Mouse (Mus musculus) heart, embryonic 16.5 days (tissue): ENCODE results near the gene Metrn. TPM values are rescaled to one million over a fixed set of nuclear protein-coding genes. Genes with fewer than 3 reads are reported as not detected.

Experiments used
- ATAC-seq: fragments of 200-750 bp; cut with Nextera tagmentation; replicated peaks from 2 replicates; pipeline ENCODE4 v1.8.0; 2017; ENCODE audit warnings: moderate number of reproducible peaks; ENCODE audit not compliant: insufficient read depth, low FRiP score; ENCODE audit errors: extremely low read depth
- H3K27ac ChIP-seq: fragments of 300-500 bp; sonication (generic); 2 replicates; pipeline ENCODE4 v1.5.1; 2014; ENCODE audit warnings: mild to moderate bottlenecking, low read length, control low read depth, moderate library complexity
- H3K27me3 ChIP-seq: fragments of 300-500 bp; sonication (generic); 2 replicates; pipeline ENCODE4 v1.6.1; 2014; ENCODE audit warnings: low read length, mixed read lengths; ENCODE audit not compliant: control insufficient read depth, insufficient read depth
- H3K36me3 ChIP-seq: fragments of 300-500 bp; sonication (generic); 2 replicates; pipeline ENCODE4 v1.6.1; 2014; ENCODE audit not compliant: control insufficient read depth, insufficient read depth
- H3K4me1 ChIP-seq: fragments of 300-500 bp; sonication (generic); 2 replicates; pipeline ENCODE4 v1.6.1; 2014; ENCODE audit warnings: low read length, mixed read lengths; ENCODE audit not compliant: control insufficient read depth, insufficient read depth
- H3K4me2 ChIP-seq: fragments of 300-500 bp; sonication (generic); 2 replicates; pipeline ENCODE4 v1.6.1; 2014; ENCODE audit warnings: low read depth, mild to moderate bottlenecking, control low read depth, low read length
- H3K4me3 ChIP-seq: fragments of 300-500 bp; sonication (generic); 2 replicates; pipeline ENCODE4 v1.5.1; 2014; ENCODE audit warnings: mild to moderate bottlenecking, control low read depth, low read length
- H3K9ac ChIP-seq: fragments of 300-500 bp; sonication (generic); 2 replicates; pipeline ENCODE4 v1.6.1; 2014; ENCODE audit warnings: low read length, control low read depth
- H3K9me3 ChIP-seq: fragments of 300-500 bp; sonication (generic); replicated peaks from 2 replicates; pipeline ENCODE4 v1.6.1; 2016; ENCODE audit warnings: low read length; ENCODE audit not compliant: control insufficient read depth
- WGBS: fragments of 180-500 bp; shearing (Covaris S2); extraction: QIAGEN DNeasy Blood & Tissue Kit; methylation state at CpG from one replicate; pipeline ENCODE4 v1.1.7; 2014; 5-methylcytosine and 5-hydroxymethylcytosine counted together
- polyA plus RNA-seq: library from polyadenylated mRNA; unstranded; fragments of >200 nt; fragmentation: Nextera tagmentation; extraction: Ambion mirVana; gene quantifications from 2 replicates; pipeline ENCODE4 v1.2.1, GENCODE M21; 2015

The Metrn gene
- polyA plus RNA-seq, 1 experiment from 2014 or later: 25.6 TPM

DNA sequence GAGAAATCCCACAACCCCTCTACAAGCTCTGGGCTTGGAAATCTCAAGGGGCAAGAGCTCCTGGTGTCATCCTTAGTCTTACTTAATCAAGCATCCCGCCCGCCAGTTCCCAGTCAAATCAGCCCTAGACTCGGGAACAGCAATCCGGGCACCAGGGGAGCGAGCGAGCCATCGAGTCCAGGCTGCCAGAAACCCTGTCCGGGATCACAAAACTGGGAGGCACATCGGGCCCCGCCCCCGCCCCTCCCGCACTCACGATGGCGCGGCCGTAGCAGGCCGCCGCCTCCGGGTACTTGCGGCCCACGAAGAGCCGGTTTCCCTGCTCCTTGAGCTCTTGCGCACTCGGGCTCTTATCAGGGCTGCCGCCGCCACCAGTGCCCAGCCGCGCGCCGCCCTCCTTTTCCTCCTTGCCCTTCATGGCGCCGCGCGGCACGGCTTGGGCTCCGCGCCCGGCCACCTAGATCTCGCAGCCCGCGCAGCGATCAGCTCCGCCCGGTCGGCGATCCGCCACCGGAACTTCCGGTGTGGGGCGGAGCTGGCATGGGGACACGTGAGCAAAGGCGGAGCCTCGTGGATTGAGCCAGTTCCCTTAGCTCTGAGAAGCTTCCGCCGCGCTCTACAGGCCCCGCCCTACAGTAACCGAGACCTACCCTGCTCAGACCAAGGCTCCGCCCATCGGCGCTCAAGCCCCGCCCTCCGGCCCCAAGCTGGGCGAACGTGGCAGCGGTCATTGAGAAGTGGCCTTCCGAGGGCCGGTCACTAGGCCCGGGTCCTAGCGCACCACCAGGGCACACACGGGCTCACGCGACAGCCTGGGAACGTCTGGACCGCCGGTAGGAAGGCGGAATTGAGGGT is 35.7 kb upstream of the Metrn start:
- H3K9me3 ChIP-seq: no peaks in the 10 kb centered on the region
- H3K4me2 ChIP-seq: peak overlapping the region; percentile 98
- peaks cover 19% of the 10 kb centered on the region for H3K36me3 ChIP-seq
- H3K9ac ChIP-seq: peak overlapping the region; percentile 97
- H3K4me3 ChIP-seq: peak overlapping the region; percentile 90
- no peaks in the 10 kb centered on the region for H3K27me3 ChIP-seq
- H3K4me1 ChIP-seq: peaks cover 70% of the 10 kb centered on the region
- H3K27ac ChIP-seq: peak overlapping the region; percentile 99
- ATAC-seq: peak; percentile 91
- WGBS: under 1% methylated on average over 77 of the region's 77 CpGs

GRCm38 (mm10) chr17:25831451-25832281 is 34.7 kb upstream of the Metrn start:
- Histone ChIP-seq H3K9ac (peak overlapping the region; percentile 97), H3K27ac (peak overlapping the region; percentile 99), H3K36me3 (peaks cover 26% of the 10 kb centered on the region), H3K4me1 (peaks cover 64% of the 10 kb centered on the region), H3K9me3 (no peaks in the 10 kb centered on the region), H3K27me3 (no peaks in the 10 kb centered on the region), H3K4me3 (peak overlapping the region; percentile 90), H3K4me2 (peak overlapping the region; percentile 98)
- no peak for ATAC-seq
- 47% methylated on average over 21 of the region's 21 CpGs for WGBS

- H3K27me3 ChIP-seq: no peaks in the 10 kb centered on the region
- no peak overlapping the region; the same call in 1 of the 2 replicates for H3K4me2 ChIP-seq
- H3K4me3 ChIP-seq: no peak overlapping the region
- H3K9me3 ChIP-seq: no peaks in the 10 kb centered on the region
- 87% methylated on average over 14 of the region's 14 CpGs for WGBS
- H3K36me3 ChIP-seq: peaks cover 33% of the 10 kb centered on the region
- no peak for ATAC-seq
- H3K4me1 ChIP-seq: peaks cover 56% of the 10 kb centered on the region
- no peak overlapping the region for H3K27ac ChIP-seq
- H3K9ac ChIP-seq: no peak overlapping the region
Observed at GRCm38 (mm10) chr17:25830806-25831431, 34.0 kb upstream of the Metrn start.

DNA sequence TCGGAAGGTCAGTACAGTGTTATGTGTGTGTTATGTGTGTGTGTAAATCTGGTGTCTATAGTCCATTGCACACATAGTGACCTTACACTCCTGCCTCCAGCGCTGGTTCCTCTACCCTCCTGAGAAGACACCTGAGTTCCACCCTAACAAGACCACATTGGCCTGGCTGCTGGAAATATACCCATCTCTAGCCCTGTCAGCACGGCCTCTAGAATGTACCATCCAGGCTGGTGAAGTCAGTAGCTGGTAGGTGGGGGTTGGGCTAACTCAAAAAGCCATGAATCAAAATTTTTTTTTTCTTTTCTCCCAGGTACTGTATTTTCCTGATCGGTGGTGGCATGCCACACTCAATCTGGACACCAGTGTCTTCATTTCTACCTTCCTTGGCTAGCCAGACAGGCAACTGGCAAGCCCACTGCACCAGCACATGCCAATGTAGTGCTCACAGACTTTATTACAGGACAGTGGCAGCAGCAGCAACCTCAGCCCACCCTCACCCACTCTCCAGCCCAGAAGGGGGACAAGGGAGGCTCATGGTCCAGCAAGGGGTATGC is 33.3 kb upstream of the Metrn start:
- 80% methylated on average over 4 of the region's 4 CpGs for WGBS
- no peak overlapping the region for H3K27ac ChIP-seq
- H3K27me3 ChIP-seq: no peaks in the 10 kb centered on the region
- H3K36me3 ChIP-seq: peaks cover 36% of the 10 kb centered on the region
- peaks cover 50% of the 10 kb centered on the region for H3K4me1 ChIP-seq
- H3K9ac ChIP-seq: no peak overlapping the region
- H3K4me2 ChIP-seq: no peak overlapping the region
- H3K4me3 ChIP-seq: no peak overlapping the region; the same call in 1 of the 2 replicates
- no peaks in the 10 kb centered on the region for H3K9me3 ChIP-seq
- ATAC-seq: no peak

DNA sequence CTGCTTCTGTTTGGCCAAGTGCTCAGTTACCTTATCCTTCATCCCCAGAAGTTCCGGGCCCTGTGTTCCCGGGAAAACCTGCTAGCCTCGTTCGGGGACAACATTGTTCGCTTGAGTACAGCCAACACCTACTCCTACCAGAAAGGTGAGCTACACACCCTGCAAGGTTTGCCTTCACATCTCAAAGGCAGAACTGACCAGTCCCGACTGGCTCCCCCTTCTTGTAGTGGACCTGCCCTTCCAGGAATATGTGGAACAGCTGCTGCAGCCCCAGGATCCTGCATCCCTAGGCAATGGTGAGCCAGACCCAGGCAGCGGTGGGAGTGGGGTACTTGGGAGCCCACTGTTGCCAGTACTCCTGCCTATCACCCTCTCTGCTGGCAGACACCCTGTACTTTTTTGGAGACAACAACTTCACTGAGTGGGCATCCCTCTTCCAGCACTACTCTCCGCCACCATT is 32.7 kb upstream of the Metrn start:
- H3K4me2 ChIP-seq: peak overlapping the region; percentile 77
- H3K9ac ChIP-seq: peak overlapping the region; percentile 89
- no peaks in the 10 kb centered on the region for H3K9me3 ChIP-seq
- no peak for ATAC-seq
- peaks cover 48% of the 10 kb centered on the region for H3K4me1 ChIP-seq
- peaks cover 36% of the 10 kb centered on the region for H3K36me3 ChIP-seq
- H3K4me3 ChIP-seq: peak overlapping the region; percentile 68
- WGBS: 31% methylated on average over 8 of the region's 8 CpGs
- no peaks in the 10 kb centered on the region for H3K27me3 ChIP-seq
- H3K27ac ChIP-seq: peak overlapping the region; percentile 87

GRCm38 (mm10) chr17:25828712-25829557 is 32.0 kb upstream of the Metrn start, which contains the start of gene Jmjd8:
Gene Jmjd8, plus strand, starts transcription at chr17:25828867.
- Histone ChIP-seq H3K27me3 (no peaks in the 10 kb centered on the region), H3K9me3 (no peaks in the 10 kb centered on the region), H3K9ac (peak within 1 kb of the TSS; percentile 89), H3K27ac (peak within 1 kb of the TSS; percentile 87), H3K36me3 (peaks cover 36% of the 10 kb centered on the region), H3K4me2 (peak within 1 kb of the TSS; percentile 77), H3K4me1 (peaks cover 48% of the 10 kb centered on the region), H3K4me3 (peak within 1 kb of the TSS; percentile 68)
- ATAC-seq: no peak
- WGBS: under 1% methylated on average over 32 of the region's 32 CpGs

DNA sequence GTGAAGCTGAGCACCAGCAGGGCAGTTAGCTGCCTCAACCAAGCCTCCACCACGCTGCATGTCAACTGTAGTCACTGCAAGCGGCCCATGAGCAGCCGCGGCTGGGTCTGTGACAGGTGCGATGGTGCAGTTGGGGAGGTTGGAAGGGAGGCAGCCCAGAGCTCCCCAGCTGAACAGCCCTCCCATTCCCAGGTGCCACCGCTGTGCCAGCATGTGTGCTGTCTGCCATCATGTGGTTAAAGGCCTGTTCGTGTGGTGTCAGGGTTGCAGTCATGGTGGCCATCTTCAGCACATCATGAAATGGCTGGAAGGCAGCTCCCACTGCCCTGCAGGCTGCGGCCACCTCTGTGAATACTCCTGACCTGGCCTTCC is 31.3 kb upstream of the Metrn start:
- no peak for ATAC-seq
- H3K9me3 ChIP-seq: no peaks in the 10 kb centered on the region
- peak overlapping the region; percentile 89; the same call in 1 of the 2 replicates for H3K9ac ChIP-seq
- peak overlapping the region; percentile 87 for H3K27ac ChIP-seq
- H3K27me3 ChIP-seq: no peaks in the 10 kb centered on the region
- H3K4me3 ChIP-seq: peak overlapping the region; percentile 68
- peaks cover 48% of the 10 kb centered on the region for H3K4me1 ChIP-seq
- WGBS: 81% methylated on average over 8 of the region's 8 CpGs
- peak overlapping the region; percentile 77 for H3K4me2 ChIP-seq
- peaks cover 36% of the 10 kb centered on the region for H3K36me3 ChIP-seq
